Comparison of ENCODE assay signal across 15 mouse cellular contexts in genomic region chr16:86594992-86595391, GRCm38 (mm10).
"Had no signal": no experiment of that assay in that cellular context is flagged by ENCODE, and none has a peak within 500 bp of the region (broad histone marks: within the 10 kb centered on the region; RNA-seq: fewer than 3 reads in every experiment).

No protein-coding gene starts in this region.

- ATAC-seq: inflammation-experienced regulatory T-cells, adult 6 months; intestine, postnatal 0 days; liver, embryonic 12.5 days; midbrain, embryonic 15.5 days had no signal

- H3K4me2 ChIP-seq: limb, embryonic 15.5 days; liver, embryonic 12.5 days; midbrain, embryonic 15.5 days; neural tube, embryonic 12.5 days; stomach, embryonic 15.5 days had no signal

- H3K9ac ChIP-seq: limb, embryonic 15.5 days; liver, embryonic 12.5 days; midbrain, embryonic 15.5 days; neural tube, embryonic 12.5 days; stomach, embryonic 15.5 days had no signal

- H3K27ac ChIP-seq: kidney, postnatal 0 days; limb, embryonic 15.5 days; liver, embryonic 12.5 days; midbrain, embryonic 15.5 days; neural tube, embryonic 12.5 days; stomach, embryonic 15.5 days had no signal

- H3K4me3 ChIP-seq: limb, embryonic 15.5 days; liver, embryonic 12.5 days; midbrain, embryonic 15.5 days; neural tube, embryonic 12.5 days; stomach, embryonic 15.5 days had no signal

- H3K4me1 ChIP-seq: limb, embryonic 15.5 days; liver, embryonic 12.5 days; midbrain, embryonic 15.5 days; neural tube, embryonic 12.5 days; stomach, embryonic 15.5 days had no signal

- H3K36me3 ChIP-seq: limb, embryonic 15.5 days; liver, embryonic 12.5 days; midbrain, embryonic 15.5 days; neural tube, embryonic 12.5 days; stomach, embryonic 15.5 days had no signal

- H3K27me3 ChIP-seq: limb, embryonic 15.5 days; liver, embryonic 12.5 days; midbrain, embryonic 15.5 days; neural tube, embryonic 12.5 days; stomach, embryonic 15.5 days had no signal

- DNase-seq: kidney, adult 8-10 months; kidney, postnatal 36 days; layer of hippocampus, adult 9-11 months; layer of hippocampus, postnatal 36 days; right cerebral cortex, postnatal 14 days; thymus, adult 2 months; thymus, postnatal 25 days had no signal

- H3K9me3 ChIP-seq: limb, embryonic 15.5 days; liver, embryonic 12.5 days; midbrain, embryonic 15.5 days; neural tube, embryonic 12.5 days; stomach, embryonic 15.5 days had no signal
